Mouse (Mus musculus): ENCODE measurements around the gene Cfap46. TPM values are rescaled to one million over a fixed set of nuclear protein-coding genes. Genes with fewer than 3 reads are reported as not detected.
A peak's percentile ranks its signal among the peaks of the same experiment; 100 is the strongest.

Gene Cfap46
- polyA plus RNA-seq, 1 experiment from 2014 or later = 0.38 TPM

DNA sequence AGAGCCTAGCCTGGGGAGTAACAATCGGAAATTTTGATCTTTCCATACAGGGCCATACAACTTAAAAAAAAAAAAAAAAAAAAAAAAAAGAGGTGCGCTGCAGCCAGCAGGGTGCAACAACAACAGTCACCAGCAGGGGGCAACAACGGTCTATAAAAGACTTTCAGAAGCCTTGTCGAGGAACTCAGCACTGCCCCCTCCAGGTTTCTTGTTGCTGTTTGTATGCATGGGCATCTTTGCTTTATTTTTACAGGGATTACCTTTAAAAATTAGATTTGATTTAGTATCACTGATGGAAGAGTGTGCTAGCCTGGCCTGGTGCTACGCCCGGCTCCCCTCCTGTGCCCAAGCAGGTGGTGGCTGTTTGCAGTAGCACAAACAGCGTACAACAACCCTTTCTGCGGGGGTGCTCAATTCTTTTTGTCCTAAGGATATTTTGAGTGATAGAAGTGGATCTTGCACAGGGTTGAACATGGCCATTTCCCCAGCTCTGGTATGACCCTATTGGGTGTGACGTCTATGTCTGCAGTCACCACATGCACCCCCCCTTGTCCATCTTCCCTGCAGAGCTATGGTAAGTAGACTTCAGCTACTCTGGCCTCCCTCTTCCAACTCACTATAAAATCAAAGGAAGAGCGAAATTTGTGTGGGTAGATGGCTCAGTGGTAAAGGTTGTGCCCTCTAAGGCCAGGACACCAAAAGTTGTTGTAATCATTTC lies 35.4 kb downstream of the Cfap46 start:
- no peaks in the 10 kb centered on the region for H3K4me1 ChIP-seq
- no peak overlapping the region for H3K27ac ChIP-seq
- peak; percentile 91 for DNase-seq (ENCODE audit: low spot score)
- 43% methylated on average over 10 of the region's 10 CpGs for WGBS
- no peaks in the 10 kb centered on the region for H3K9me3 ChIP-seq (replicated peaks)
- no peaks in the 10 kb centered on the region for H3K36me3 ChIP-seq
- H3K4me3 ChIP-seq = no peak overlapping the region
- H3K27me3 ChIP-seq (ENCODE audit: low read depth, poor library complexity, severe bottlenecking) = peaks cover 11% of the 10 kb centered on the region

DNA sequence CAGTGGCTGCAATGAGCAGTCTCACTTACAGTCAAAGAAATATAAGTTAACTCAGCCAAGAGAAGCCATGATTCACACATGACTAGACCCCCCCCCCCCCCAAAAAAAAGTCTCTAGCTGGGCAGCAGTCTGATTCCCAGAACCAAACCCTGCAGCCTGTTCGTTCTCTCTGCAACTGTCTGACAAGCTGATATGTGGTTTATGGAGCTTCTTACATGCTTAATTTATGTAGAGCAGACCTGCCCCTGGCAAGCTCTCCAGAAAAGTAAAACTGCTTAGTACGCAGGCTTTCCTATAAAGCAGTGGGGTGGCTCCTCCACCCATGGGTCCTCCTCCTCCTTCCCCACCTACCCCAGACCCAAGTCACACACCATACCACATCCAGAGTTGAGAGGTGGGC lies 50.2 kb downstream of the Cfap46 start:
- no peaks in the 10 kb centered on the region for H3K4me1 ChIP-seq
- H3K36me3 ChIP-seq = no peaks in the 10 kb centered on the region
- DNase-seq (ENCODE audit: low spot score) = no peak
- 69% methylated on average over 2 of the region's 2 CpGs for WGBS
- no peak overlapping the region for H3K4me3 ChIP-seq
- no peaks in the 10 kb centered on the region for H3K9me3 ChIP-seq (replicated peaks)
- H3K27ac ChIP-seq = no peak overlapping the region
- H3K27me3 ChIP-seq (ENCODE audit: low read depth, poor library complexity, severe bottlenecking) = no peaks in the 10 kb centered on the region; the same call in 1 of the 2 replicates

DNA sequence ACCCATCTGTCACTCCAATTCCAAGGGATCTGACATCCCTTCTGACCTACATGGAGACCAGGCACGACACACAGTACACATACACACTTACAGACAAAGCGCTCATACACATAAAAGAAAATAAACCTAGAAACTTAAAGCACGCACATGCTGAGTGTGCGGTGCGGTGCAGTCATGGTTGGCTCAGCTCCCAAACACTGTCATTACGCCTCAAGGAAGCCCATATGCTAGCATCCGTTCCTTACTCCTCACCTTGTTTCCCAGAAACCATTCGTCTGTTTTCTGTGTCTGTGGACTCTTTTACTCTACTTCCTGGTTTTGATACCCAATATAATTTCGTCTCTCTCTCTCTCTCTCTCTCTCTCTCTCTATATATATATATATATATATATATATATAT lies 58.5 kb downstream of the Cfap46 start:
- 89% methylated on average over 9 of the region's 9 CpGs for WGBS
- no peaks in the 10 kb centered on the region for H3K4me1 ChIP-seq
- no peaks in the 10 kb centered on the region for H3K36me3 ChIP-seq
- DNase-seq (ENCODE audit: low spot score) = no peak
- no peaks in the 10 kb centered on the region for H3K27me3 ChIP-seq (ENCODE audit: low read depth, poor library complexity, severe bottlenecking)
- no peak overlapping the region for H3K27ac ChIP-seq
- H3K4me3 ChIP-seq = no peak overlapping the region
- no peaks in the 10 kb centered on the region for H3K9me3 ChIP-seq (replicated peaks)

DNA sequence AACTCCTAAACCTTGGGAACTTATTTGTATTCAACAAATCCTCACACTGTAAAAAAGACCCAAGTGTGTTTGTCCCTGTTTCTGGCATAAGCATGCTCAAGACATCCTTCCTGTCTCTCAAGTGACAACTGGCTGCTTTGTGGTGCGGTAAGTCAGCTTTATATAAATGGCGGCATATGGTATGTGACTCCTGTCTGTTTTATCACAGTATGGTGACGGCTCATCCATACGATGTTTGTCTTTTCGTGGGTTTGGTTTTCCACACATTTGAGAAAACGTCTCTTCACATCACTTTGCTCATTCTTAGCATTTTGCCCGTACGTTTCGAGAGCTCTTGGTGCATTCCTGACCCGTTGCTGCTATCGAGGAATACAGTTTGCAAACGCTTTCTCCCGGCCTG lies 61.0 kb downstream of the Cfap46 start:
- Histone ChIP-seq H3K9me3 (replicated peaks) (no peaks in the 10 kb centered on the region), H3K36me3 (no peaks in the 10 kb centered on the region), H3K4me3 (no peak overlapping the region), H3K27ac (no peak overlapping the region), H3K27me3 (ENCODE audit: low read depth, poor library complexity, severe bottlenecking) (peaks cover 12% of the 10 kb centered on the region), H3K4me1 (no peaks in the 10 kb centered on the region)
- 92% methylated on average over 13 of the region's 13 CpGs for WGBS
- DNase-seq (ENCODE audit: low spot score) = no peak

DNA sequence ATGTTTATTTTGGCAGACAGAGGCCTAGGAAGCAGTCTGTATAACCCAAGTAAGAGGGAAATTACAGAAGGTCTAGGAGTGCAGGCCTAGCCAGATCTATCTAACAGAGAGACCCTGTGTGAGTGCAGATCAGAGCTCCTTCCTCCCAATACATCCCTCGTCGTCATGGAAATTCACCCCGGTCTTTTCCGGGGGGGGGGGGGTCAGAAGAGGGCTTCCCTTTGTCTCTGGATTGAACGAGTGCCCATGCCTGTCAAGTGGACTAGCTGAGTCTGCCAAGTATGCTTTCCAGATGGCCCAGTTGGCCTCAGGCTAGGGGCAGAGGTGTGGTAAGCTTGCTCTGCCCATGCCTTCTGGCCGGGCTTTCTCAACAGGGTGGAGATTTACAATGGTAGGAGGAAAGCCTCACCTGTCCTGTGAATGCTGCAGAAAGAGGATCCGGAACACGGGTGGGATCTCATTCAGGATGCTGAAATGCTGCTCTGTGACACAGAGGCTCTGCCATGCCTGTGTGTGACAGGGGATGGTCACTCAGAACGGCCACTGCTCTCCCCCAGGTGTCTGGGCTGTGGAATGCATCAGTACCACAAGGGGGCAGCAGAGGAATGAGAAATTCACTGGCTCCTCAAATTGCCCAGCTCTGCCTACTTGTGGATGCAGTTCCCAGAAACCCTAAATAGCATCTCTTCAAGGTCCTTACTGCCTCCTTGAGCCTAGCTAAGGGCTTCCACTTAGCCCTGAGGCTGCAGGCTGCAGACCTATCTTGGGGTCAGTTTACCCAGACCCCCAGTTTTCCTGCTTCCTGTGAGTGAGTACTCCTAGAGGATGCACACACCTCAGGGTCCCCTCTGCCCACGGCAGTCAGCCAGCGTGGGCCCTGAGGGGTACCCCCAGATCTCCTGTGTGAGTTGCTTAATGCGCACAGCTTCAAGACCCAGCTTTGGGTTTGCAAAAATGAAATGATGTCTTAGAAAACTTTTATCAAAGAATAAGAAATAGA lies 67.5 kb downstream of the Cfap46 start:
- no peaks in the 10 kb centered on the region for H3K9me3 ChIP-seq (replicated peaks)
- no peak overlapping the region for H3K4me3 ChIP-seq
- no peaks in the 10 kb centered on the region for H3K4me1 ChIP-seq
- no peak overlapping the region for H3K27ac ChIP-seq
- 61% methylated on average over 12 of the region's 12 CpGs for WGBS
- no peaks in the 10 kb centered on the region for H3K36me3 ChIP-seq
- H3K27me3 ChIP-seq (ENCODE audit: low read depth, poor library complexity, severe bottlenecking) = peaks cover 27% of the 10 kb centered on the region
- DNase-seq (ENCODE audit: low spot score) = peak; percentile 76

DNA sequence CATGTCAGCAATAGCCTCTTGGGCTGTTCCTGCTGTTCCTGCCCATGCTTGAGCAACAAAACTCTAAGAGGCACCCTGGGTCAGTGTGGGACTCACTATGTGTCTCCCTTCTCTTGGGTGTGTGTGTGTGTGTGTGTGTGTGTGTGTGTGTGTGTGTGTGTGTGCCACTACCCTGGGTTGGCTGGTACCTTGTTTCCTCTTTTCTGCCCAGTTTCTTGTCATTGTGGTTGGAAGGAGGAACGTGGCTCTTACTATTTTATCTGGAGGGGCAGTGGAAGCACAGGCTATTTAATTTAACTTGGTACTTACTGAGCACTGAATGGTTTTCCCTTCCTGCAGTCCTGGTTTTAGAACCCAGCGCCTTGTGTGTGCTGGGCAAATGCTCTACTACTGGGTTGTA lies 73.3 kb downstream of the Cfap46 start:
- peaks cover 4% of the 10 kb centered on the region; the same call in 1 of the 2 replicates for H3K4me1 ChIP-seq
- H3K27me3 ChIP-seq (ENCODE audit: low read depth, poor library complexity, severe bottlenecking) = peaks cover 19% of the 10 kb centered on the region; the same call in 1 of the 2 replicates
- DNase-seq (ENCODE audit: low spot score) = no peak
- no peak overlapping the region for H3K4me3 ChIP-seq
- no peaks in the 10 kb centered on the region for H3K9me3 ChIP-seq (replicated peaks)
- no peaks in the 10 kb centered on the region for H3K36me3 ChIP-seq
- H3K27ac ChIP-seq = no peak overlapping the region
- WGBS = 89% methylated on average over 2 of the region's 2 CpGs

DNA sequence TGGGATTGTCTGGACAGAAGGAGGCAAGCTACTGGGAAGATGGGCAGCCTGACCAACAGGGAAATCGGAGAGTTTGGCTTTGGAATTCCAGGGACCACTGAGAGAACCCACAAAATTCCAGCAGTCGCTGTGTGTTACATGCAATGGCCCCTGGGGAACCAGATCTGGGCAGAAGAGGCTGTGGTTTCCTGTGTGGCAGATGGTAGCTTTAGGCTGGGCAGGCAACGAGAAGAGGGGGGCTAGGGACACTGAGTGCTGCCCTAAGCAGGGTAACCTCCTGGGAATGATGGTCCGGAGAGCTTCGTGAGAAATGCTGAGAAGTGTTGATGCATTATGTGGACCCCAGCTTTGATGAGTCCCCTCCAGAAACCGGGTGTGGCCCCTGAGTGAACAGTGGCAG lies 87.8 kb downstream of the Cfap46 start:
- 65% methylated on average over 6 of the region's 6 CpGs for WGBS
- Histone ChIP-seq H3K4me1 (no peaks in the 10 kb centered on the region), H3K27ac (no peak overlapping the region), H3K36me3 (no peaks in the 10 kb centered on the region), H3K9me3 (replicated peaks) (no peaks in the 10 kb centered on the region), H3K27me3 (ENCODE audit: low read depth, poor library complexity, severe bottlenecking) (peaks cover 46% of the 10 kb centered on the region), H3K4me3 (no peak overlapping the region)
- no peak for DNase-seq (ENCODE audit: low spot score)

DNA sequence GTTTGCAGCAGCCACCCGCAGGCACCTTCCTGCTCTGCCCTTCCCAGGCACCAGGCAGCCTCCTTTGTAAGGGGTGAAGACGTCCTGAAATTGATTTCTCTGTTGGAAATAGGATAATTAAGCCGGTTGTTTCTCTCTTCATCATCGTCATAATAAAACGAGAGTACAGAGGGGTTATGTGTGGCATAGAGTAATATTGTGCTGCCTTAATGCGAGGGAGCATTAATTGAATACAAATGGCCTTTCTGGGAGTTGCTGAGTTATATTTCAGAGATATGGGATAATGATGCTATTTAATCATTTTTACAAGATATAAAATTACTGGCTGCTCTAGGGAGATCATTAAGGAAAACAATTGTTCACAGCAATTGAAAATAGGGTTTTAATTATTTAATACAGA lies 88.3 kb downstream of the Cfap46 start:
- H3K36me3 ChIP-seq = no peaks in the 10 kb centered on the region
- no peaks in the 10 kb centered on the region for H3K4me1 ChIP-seq
- DNase-seq (ENCODE audit: low spot score) = no peak
- no peak overlapping the region for H3K27ac ChIP-seq
- H3K27me3 ChIP-seq (ENCODE audit: low read depth, poor library complexity, severe bottlenecking) = peaks cover 42% of the 10 kb centered on the region
- 76% methylated on average over 6 of the region's 6 CpGs for WGBS
- H3K4me3 ChIP-seq = no peak overlapping the region
- no peaks in the 10 kb centered on the region for H3K9me3 ChIP-seq (replicated peaks)

DNA sequence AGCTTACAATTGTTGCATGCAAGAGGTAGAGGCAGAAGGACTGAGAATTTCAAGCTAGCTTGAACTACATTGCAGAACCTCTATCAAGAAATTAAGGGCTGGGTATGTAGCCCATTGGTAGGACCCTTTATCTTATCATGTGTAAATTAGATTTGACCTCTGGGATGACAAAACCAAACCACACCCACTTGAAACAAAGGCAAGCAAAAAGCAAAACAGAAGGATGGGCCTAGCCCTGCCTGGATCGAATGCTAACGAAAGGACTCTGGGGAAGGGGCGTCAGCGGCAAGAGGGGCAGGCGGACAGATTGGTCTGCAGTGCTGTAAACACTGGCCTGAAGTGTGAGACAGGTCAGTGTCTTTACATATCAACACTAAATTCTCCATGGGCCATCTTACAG lies 92.3 kb downstream of the Cfap46 start:
- Histone ChIP-seq H3K27me3 (ENCODE audit: low read depth, poor library complexity, severe bottlenecking) (peaks cover 78% of the 10 kb centered on the region), H3K27ac (no peak overlapping the region), H3K9me3 (replicated peaks) (no peaks in the 10 kb centered on the region), H3K4me1 (peaks cover 6% of the 10 kb centered on the region; the same call in 1 of the 2 replicates), H3K36me3 (no peaks in the 10 kb centered on the region), H3K4me3 (no peak overlapping the region)
- no peak for DNase-seq (ENCODE audit: low spot score)
- 83% methylated on average over 5 of the region's 5 CpGs for WGBS

DNA sequence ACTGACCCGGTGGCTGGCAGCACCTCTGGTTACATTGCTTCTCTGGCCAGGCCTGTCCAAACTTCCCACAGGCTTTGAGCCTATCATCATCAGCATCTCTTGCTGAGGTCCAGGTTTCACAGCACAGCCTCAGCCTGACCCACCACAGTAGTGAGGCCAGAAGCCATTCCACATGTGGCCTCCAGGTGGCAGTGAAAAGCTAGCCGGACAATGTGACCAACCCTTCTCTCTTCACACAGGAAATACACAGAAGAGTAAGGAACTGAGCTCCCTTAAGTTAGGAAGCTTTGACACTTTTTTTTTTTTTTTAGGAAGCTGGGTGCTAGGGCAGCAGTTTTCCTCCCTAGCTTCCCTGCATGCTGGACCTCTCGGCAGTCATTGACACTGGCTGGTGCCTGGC lies 93.3 kb downstream of the Cfap46 start:
- H3K36me3 ChIP-seq = no peaks in the 10 kb centered on the region
- peaks cover 82% of the 10 kb centered on the region for H3K27me3 ChIP-seq (ENCODE audit: low read depth, poor library complexity, severe bottlenecking)
- peaks cover 8% of the 10 kb centered on the region; the same call in 1 of the 2 replicates for H3K4me1 ChIP-seq
- 41% methylated on average over 3 of the region's 3 CpGs for WGBS
- no peak overlapping the region for H3K4me3 ChIP-seq
- no peak overlapping the region for H3K27ac ChIP-seq
- no peaks in the 10 kb centered on the region for H3K9me3 ChIP-seq (replicated peaks)
- DNase-seq (ENCODE audit: low spot score) = peak; percentile 53

DNA sequence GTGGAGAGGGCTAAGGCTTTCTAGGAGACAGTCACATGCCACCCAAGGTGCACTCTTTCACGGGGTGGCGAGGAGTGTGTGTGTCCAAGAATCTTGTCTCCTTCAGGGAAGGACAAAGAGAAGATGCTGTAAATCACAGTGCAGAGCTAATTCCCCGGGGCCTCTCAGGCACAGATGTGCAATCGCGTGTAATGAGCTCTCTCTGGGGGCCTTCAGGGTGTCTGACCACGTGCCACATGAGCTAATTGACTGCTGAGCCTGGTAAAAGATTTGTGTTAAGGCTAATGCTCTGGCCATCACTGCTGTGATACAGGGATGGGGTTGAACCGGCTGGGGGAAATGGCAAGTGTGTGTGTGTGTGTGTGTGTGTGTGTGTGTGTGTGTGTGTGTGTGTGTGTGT lies 95.7 kb downstream of the Cfap46 start:
- H3K9me3 ChIP-seq (replicated peaks) = no peaks in the 10 kb centered on the region
- 22% methylated on average over 7 of the region's 7 CpGs for WGBS
- no peak for DNase-seq (ENCODE audit: low spot score)
- H3K4me1 ChIP-seq = peaks cover 28% of the 10 kb centered on the region
- H3K36me3 ChIP-seq = no peaks in the 10 kb centered on the region
- peaks cover 84% of the 10 kb centered on the region for H3K27me3 ChIP-seq (ENCODE audit: low read depth, poor library complexity, severe bottlenecking)
- no peak overlapping the region for H3K27ac ChIP-seq
- H3K4me3 ChIP-seq = no peak overlapping the region

DNA sequence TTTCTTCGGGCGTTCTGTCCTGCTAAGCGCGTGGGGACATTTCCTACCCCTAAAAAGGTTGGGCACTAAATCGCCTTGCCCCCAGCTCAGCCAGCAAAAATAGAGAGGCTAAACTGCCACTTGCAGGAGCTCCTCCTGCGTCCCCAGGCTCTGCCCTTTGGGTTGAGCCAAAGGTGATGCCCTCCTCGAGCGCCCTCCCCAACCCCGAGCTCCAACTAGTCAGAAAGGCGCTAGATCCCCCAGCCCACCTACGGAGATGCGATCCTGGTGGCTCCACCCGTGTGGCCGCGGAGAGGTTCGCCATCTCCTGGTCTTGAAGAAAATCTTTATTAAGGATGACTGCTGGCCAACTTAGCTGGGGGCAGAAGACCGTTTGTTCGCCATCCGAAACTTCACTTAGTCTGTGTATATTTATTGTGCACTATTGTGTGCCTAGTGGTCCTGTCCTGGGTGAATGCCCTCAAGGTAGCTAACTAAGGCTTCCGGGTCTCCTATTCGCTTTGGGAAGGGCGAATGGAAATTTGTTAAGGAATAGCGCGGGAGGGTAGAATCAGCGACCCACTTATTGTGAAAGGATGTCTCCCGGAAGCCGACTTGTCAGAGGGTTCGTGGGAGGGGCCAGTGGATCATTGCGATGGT lies 98.3 kb downstream of the Cfap46 start:
- peaks cover 49% of the 10 kb centered on the region for H3K4me1 ChIP-seq
- 2% methylated on average over 29 of the region's 29 CpGs for WGBS
- peaks cover 100% of the 10 kb centered on the region for H3K27me3 ChIP-seq (ENCODE audit: low read depth, poor library complexity, severe bottlenecking)
- H3K36me3 ChIP-seq = no peaks in the 10 kb centered on the region
- no peak overlapping the region for H3K4me3 ChIP-seq
- DNase-seq (ENCODE audit: low spot score) = peak; percentile 42
- H3K9me3 ChIP-seq (replicated peaks) = no peaks in the 10 kb centered on the region
- H3K27ac ChIP-seq = no peak overlapping the region

All from limb, embryonic 10.5 days (tissue).